Mouse (Mus musculus): ENCODE results near the gene Kat6b.

DNA sequence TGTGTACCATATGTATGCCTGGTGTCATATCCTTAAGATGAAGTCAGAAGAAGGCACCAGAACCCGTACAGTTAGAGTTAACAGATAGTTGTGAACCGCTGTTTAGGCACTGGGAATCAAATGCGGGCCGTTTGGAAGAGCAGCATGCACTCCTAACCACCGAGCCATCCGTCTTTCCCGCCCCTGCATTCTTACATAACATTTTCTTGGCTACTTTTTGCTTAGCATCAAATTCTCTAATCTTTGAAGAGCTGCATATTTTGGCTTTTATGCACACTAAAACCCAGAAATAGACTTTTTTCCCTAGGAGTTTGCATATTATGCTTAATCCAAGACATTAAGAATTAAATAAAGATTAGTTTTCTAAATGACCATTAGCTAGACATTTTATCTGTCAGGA is 69.3 kb downstream of the Kat6b start:
- TF ChIP-seq CTCF (IDR thresholded peaks at IDR 0.05; ENCODE audit: control insufficient read depth, insufficient read depth, low read length) (no peak), POLR2A (IDR thresholded peaks at IDR 0.05; ENCODE audit: borderline replicate concordance, control insufficient read depth, low read depth, low read length) (no peak)

All from bone marrow, adult 2 months (tissue).